Mouse (Mus musculus) natural killer cell, adult 2 months (primary cell): ENCODE results near the gene Adrm1.

Experiments
- DNase-seq, 2 experiments: peaks; one replicate each; pipeline ENCODE4 v3.0.0; 2022; ENCODE audit warnings: low spot score in 2 of 2

The Adrm1 gene

GRCm38 (mm10) chr2:180184752-180185109 is 13.4 kb downstream of the Adrm1 start:
- no peak for DNase-seq

DNA sequence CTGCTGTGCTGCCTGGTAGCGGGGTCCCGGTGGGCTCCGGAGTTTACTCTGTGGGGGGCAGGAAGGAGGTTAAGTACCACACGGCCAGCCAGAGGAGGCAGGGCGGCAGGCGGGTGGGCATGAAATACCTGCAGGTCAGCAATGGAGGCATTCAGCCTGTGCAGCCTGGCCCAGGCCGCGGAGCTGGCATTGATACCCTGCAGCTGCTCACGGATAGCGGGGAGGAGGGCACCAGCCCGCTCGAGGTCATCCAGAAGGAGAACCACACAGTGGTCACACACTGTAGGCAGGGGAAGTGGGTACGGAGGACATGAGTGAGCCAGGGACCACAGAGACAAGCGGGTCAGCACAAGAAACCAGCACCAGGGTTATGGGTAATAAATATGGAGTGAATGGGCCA is 14.4 kb downstream of the Adrm1 start:
- DNase-seq = no peak

- DNase-seq = no peak
These were observed 16.1 kb downstream of the Adrm1 start for GRCm38 (mm10) chr2:180187362-180187761.

- DNase-seq = no peak
These were observed 25.5 kb downstream of the Adrm1 start for GRCm38 (mm10) chr2:180196610-180197322.

GRCm38 (mm10) chr2:180197323-180198037 is 26.2 kb downstream of the Adrm1 start:
- DNase-seq = no peak

DNA sequence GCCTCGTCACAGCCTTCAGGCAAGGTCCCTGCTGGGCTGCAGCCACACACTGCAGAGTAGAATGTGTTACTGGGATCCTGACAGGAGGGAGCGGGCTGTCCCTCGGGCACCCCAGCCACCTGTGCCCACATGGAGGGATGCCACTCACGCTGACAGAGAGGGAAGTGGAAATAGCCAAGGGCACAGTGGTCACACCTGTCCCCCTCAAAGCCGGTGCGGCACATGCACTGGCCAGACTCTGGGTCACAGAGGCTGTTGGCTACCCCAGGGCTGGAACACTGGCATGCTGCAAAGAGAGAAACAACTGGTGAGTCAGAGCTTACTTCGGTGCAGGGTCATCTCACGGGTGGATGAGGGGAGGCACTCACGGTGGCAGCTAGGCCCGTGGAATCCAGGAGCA is 27.5 kb downstream of the Adrm1 start:
- DNase-seq = no peak

- DNase-seq = no peak
These were observed 29.4 kb downstream of the Adrm1 start for GRCm38 (mm10) chr2:180200681-180201080.

GRCm38 (mm10) chr2:180201303-180201702 is 30.0 kb downstream of the Adrm1 start:
- no peak for DNase-seq

DNA sequence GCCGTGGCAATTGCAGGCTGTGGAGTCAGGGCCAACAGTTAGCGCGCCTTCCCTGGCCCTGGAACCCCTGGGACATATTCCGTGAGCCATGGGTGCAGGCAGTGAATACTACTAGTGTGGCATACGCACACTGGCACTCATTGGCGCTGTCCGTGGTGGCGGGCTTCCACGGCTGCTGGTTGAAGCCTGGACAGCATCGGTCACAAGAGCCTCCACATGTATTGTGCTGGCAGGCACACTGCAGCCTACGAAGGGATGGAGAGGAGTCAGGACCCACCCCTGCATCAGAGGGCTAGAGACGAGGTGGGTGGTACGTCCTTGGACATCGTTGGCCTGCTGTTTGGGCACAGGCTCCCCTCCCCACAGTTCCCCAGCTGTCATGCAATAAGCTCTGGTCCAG is 31.0 kb downstream of the Adrm1 start:
- DNase-seq = no peak

- DNase-seq = no peak
These were observed 31.5 kb downstream of the Adrm1 start for GRCm38 (mm10) chr2:180202805-180203204.

DNA sequence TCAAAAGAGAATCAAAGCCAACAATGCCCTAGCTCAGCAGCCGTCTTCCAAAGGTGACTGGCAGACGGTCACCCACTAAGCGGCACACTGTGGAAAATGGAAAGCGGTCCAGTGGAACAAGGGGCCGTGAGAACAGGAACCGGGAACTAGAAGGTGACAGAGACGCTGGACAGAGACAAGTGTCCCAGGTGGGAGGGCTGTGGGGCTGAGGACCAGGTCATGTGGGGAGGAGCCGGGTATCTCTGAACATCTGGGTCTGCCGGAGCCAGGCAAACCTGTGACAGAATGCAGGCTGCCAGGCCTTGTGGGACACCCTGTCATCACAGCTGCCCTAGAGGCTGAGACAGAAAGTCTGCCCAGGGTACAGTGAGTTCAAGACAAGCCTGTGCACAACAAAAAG is 33.2 kb downstream of the Adrm1 start:
- no peak for DNase-seq

DNA sequence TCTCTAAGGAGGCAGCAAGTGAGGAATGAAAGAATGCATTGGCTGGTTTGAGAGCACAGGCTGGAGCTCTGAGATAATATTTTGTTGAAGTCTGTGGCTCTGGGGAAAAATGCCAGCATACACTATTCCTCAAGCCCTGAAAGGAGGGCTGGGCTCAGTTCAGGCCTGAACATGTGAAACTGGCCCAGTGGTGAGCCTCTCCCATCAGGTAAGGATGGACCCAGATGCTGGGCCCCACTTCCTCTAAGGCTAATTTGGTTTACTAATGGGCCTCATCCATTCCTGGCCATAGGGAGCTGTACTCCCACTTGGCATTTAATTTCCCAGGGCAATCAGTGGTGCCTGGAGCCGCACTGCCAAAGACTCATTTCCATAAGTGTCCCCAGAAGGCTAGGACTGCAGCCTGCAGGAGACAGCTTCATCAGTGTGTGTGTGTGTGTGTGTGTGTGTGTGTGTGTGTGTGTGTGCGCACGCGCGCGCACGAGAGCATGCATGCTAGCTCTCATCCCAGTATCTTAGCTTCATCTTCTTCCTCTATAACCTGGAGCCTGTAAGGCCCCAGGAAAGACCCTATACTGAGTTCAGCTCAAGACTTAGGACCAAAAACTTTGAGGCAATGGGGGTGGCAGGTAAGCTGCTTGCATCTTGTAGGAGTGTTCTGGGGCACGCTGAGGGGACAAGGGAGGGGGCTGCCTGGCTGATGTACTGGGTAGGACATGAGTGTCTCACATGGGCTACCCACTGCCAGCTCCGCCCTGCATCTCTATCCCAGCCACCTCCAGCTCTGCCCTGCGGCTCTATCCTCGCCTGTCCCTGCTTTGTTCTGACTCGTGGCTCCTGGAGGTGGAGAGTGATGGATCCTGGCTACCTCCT is 34.0 kb downstream of the Adrm1 start:
- no peak for DNase-seq

- no peak for DNase-seq
These were observed 34.6 kb downstream of the Adrm1 start for GRCm38 (mm10) chr2:180205956-180206280.

- no peak for DNase-seq
These were observed 36.6 kb downstream of the Adrm1 start for GRCm38 (mm10) chr2:180207840-180208239.

DNA sequence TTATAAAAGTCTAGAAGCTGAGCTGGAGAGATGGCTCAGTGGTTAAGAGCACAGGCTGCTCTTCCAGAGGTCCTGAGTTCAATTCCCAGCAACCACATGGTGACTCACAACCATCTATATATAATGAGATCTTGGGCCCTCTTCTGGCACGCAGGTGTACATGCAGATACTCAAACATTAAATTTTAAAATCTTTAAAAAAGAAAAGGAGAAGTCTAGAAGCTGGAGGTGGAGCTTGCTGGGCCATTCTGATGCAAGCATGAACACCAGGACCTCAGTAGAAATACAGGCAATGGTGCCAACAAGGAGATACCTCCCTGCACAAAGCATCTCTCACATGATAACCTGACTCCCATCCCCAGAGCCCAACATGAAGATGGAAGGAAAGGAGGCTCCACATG is 37.7 kb downstream of the Adrm1 start:
- no peak for DNase-seq

DNA sequence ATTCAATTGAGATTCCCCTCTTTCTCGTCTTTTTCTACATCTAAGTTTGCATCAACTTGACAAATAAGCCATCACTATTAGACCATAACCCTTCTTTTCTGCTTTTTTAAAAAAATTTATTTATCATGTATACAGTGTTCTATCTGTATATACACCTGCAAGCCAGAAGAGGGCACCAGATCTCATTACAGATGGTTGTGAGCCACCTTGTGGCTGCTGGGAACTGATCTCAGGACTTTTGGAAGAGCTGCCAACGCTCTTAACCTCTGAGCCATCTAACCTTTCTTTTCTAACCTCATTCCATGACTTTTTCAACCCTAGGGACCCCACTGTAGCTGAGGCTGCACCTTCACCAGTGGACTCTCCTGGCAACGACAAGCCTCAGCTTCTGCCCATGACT is 41.0 kb downstream of the Adrm1 start:
- DNase-seq = no peak

DNA sequence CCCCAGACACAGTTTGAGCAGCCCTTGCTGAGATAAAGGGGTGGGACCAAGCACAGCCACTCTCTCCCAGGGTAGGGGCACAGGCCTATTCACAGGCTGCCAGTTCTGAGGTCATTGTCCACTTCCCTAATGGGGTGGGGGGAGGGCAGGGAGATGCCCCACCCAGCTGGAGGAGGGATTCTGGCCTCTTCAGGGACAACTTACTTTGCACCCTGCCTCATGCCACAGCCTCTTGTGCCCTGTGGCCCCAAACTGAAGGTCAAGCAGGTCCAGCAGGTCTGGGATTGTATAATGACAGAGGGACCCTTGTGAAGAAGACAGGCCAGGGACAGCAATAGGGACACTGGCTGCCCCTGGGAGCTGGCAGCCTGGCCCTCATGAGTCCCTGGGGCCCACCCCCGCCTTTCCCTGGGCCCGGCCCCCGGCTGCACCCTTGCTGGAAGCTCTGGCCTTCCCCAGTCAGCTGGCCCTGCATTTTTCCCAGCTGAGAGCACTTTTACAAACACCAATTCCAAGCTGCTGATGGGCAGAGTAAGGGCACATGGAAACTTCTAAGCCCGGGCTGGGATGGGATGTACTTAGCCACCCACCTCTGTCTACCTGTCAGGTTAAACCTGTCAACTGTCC is 43.2 kb downstream of the Adrm1 start:
- no peak for DNase-seq

GRCm38 (mm10) chr2:180215011-180215461 is 43.8 kb downstream of the Adrm1 start:
- DNase-seq = no peak

DNA sequence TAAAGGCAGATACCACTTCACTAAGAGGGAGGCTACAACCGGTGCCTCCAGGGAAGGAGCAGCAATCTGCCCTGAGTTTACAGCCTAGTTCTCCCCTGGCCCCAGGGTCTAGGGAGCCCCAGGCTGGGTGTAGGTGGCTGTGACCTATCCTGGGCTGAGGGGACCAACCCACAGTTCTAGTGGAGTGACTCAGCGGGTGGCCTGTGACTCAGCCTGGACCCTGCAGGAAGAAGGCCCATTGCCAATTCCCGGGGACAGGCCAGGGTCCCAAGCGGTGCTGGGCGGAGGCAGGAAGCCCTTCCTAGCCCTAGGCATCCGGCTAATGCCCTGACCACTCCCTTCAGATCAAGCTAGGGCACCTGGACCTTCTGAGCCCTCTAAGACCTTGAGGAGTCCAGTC is 44.7 kb downstream of the Adrm1 start:
- DNase-seq = no peak

DNA sequence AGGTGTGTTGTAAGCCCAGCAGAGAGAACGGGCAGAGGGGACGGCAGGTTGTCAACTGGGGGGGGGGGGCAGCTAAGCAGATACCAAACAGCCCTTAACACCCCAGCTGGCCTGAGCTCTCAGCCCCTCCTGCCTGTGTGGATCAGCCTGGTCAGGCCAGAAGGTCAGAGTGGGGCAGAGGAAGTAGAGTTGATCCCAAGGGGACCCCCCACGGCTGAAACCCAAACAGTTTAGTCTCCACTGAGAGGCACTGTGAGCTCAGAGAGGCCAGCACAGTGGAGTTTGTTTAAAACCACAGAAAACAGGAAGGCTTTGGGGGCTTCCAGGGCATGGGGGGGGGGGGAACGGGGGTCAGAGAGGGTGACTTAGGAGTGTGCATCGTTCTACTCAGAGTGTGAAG is 45.6 kb downstream of the Adrm1 start:
- no peak for DNase-seq

DNA sequence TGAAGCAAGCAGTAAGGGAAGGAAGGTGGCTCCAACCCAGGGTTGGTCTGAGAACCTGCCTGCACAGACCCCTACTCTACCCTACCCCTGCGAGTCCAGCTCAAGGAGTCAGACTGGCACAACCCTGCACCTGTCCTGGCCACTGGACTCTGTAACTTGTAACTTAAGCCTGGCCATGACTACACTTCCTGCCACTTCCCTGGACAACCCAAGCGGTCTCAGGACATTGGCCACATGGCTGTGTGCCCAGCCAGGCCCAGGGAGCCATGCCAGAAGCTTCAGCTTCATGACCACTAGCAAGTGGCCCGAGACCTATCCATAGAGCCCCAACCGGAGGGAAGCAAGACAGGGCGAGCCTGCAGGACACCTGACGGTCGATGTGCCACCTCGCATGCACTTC is 46.3 kb downstream of the Adrm1 start:
- no peak for DNase-seq

- no peak for DNase-seq
These were observed 47.0 kb downstream of the Adrm1 start for GRCm38 (mm10) chr2:180218241-180218640.
